Mouse (Mus musculus) C2C12 (cell line): Measurements from ENCODE around the gene Crtap. TPM values are rescaled to one million over a fixed set of nuclear protein-coding genes. Genes with fewer than 3 reads are reported as not detected.

Source experiments
- H3K27me3 ChIP-seq: one replicate; pipeline ENCODE4 v1.6.1; 2011; ENCODE audit not compliant: control insufficient read depth, insufficient read depth, insufficient read length
- H3K36me3 ChIP-seq: one replicate; pipeline ENCODE4 v1.6.1; 2011; ENCODE audit not compliant: control insufficient read depth, insufficient read depth
- H3K4me3 ChIP-seq: one replicate; pipeline ENCODE4 v1.5.1; 2011; ENCODE audit warnings: mild to moderate bottlenecking, control low read depth; ENCODE audit not compliant: poor library complexity, insufficient read depth, severe bottlenecking
- H3K79me2 ChIP-seq: one replicate; pipeline ENCODE4 v1.6.1; 2011; ENCODE audit not compliant: control insufficient read depth, insufficient read depth
- H3K79me3 ChIP-seq: one replicate; pipeline ENCODE4 v1.6.1; 2011; ENCODE audit warnings: low read depth, control low read depth
- H3ac ChIP-seq: one replicate; pipeline ENCODE3; 2011; ENCODE audit warnings: low read depth; ENCODE audit not compliant: control insufficient read depth, insufficient read length
- CEBPB ChIP-seq: IDR thresholded peaks from one replicate; pipeline ENCODE4 v1.6.1; 2011; ENCODE audit warnings: low read depth, mild to moderate bottlenecking, control low read depth, moderate library complexity
- CTCF ChIP-seq: IDR thresholded peaks from one replicate; pipeline ENCODE4 v1.5.1; 2011; ENCODE audit not compliant: control insufficient read depth, insufficient read depth, insufficient read length
- FOSL1 ChIP-seq: IDR thresholded peaks from one replicate; pipeline ENCODE4 v1.8.0; 2011; ENCODE audit warnings: mild to moderate bottlenecking, low read length; ENCODE audit not compliant: poor library complexity, insufficient read depth, severe bottlenecking
- MAX ChIP-seq: IDR thresholded peaks from one replicate; pipeline ENCODE4 v1.6.1; 2011; ENCODE audit warnings: mild to moderate bottlenecking, control low read depth
- MYOD1 ChIP-seq: IDR thresholded peaks from one replicate; pipeline ENCODE4 v1.6.1; 2011; ENCODE audit warnings: low read depth; ENCODE audit not compliant: control insufficient read depth, insufficient read length
- MYOG ChIP-seq: IDR thresholded peaks from one replicate; pipeline ENCODE4 v1.6.1; 2011; ENCODE audit not compliant: control insufficient read depth, insufficient read length; ENCODE audit errors: extremely low read depth
- USF1 ChIP-seq: IDR thresholded peaks from one replicate; pipeline ENCODE4 v1.6.1; 2011; ENCODE audit warnings: low read depth, mild to moderate bottlenecking, control low read depth, moderate library complexity
- polyA plus RNA-seq: library from polyadenylated mRNA; unstranded; fragments of >200 nt; fragmentation: generic; extraction: Trizol; gene quantifications from one replicate; pipeline ENCODE4 v1.2.1, GENCODE M21; 2012; ENCODE audit warnings: missing spikeins

The Crtap gene
- polyA plus RNA-seq, 1 experiment: 116 TPM

- H3K36me3 ChIP-seq: no peaks in the 10 kb centered on the region
- TF ChIP-seq CEBPB (no peak), MAX (no peak), USF1 (no peak), CTCF (no peak), MYOD1 (no peak), MYOG (no peak), FOSL1 (no peak)
Observed at GRCm38 (mm10) chr9:114390749-114391075, 237 bp upstream of the Crtap start.

GRCm38 (mm10) chr9:114389371-114389904 lies 1.0 kb downstream of the Crtap start:
- Histone ChIP-seq H3K4me3 (peak overlapping the region; percentile 55), H3K27me3 (no peaks in the 10 kb centered on the region), H3K79me3 (peaks cover 11% of the 10 kb centered on the region), H3K36me3 (no peaks in the 10 kb centered on the region), H3K79me2 (peaks cover 24% of the 10 kb centered on the region), H3ac (no peak overlapping the region)
- TF ChIP-seq USF1 (no peak), MYOD1 (no peak), CTCF (no peak), MAX (no peak), MYOG (no peak), CEBPB (no peak), FOSL1 (no peak)

More at GRCm38 (mm10) chr9:114390749-114391075, 237 bp upstream of the Crtap start:
- Histone ChIP-seq H3K27me3 (no peaks in the 10 kb centered on the region), H3K79me2 (peaks cover 24% of the 10 kb centered on the region), H3K79me3 (peaks cover 11% of the 10 kb centered on the region), H3K4me3 (peak overlapping the region; percentile 55), H3ac (no peak overlapping the region)

GRCm38 (mm10) chr9:114388701-114389370 lies 1.6 kb downstream of the Crtap start:
- Histone ChIP-seq H3K79me3 (peaks cover 11% of the 10 kb centered on the region), H3K4me3 (no peak overlapping the region), H3K36me3 (peaks cover 2% of the 10 kb centered on the region), H3ac (no peak overlapping the region), H3K79me2 (peaks cover 24% of the 10 kb centered on the region), H3K27me3 (no peaks in the 10 kb centered on the region)
- no peak for TF ChIP-seq USF1
- TF ChIP-seq CTCF: no peak
- TF ChIP-seq FOSL1: no peak
- no peak for TF ChIP-seq MYOG
- no peak for TF ChIP-seq MYOD1
- no peak for TF ChIP-seq CEBPB
- no peak for TF ChIP-seq MAX

GRCm38 (mm10) chr9:114388288-114388687 lies 2.2 kb downstream of the Crtap start:
- no peaks in the 10 kb centered on the region for H3K27me3 ChIP-seq
- H3K4me3 ChIP-seq: no peak overlapping the region
- TF ChIP-seq CTCF (no peak), MYOD1 (no peak), USF1 (no peak), CEBPB (no peak), FOSL1 (no peak), MYOG (no peak), MAX (no peak)
- peaks cover 4% of the 10 kb centered on the region for H3K36me3 ChIP-seq
- H3ac ChIP-seq: no peak overlapping the region
- peaks cover 11% of the 10 kb centered on the region for H3K79me3 ChIP-seq
- peaks cover 24% of the 10 kb centered on the region for H3K79me2 ChIP-seq

GRCm38 (mm10) chr9:114387086-114387485 lies 3.4 kb downstream of the Crtap start:
- peaks cover 4% of the 10 kb centered on the region for H3K36me3 ChIP-seq
- H3K4me3 ChIP-seq: no peak overlapping the region
- no peaks in the 10 kb centered on the region for H3K27me3 ChIP-seq
- H3K79me2 ChIP-seq: peaks cover 24% of the 10 kb centered on the region
- TF ChIP-seq CEBPB (no peak), MYOD1 (no peak), USF1 (no peak), CTCF (no peak), FOSL1 (no peak), MYOG (no peak), MAX (no peak)
- no peak overlapping the region for H3ac ChIP-seq
- peaks cover 11% of the 10 kb centered on the region for H3K79me3 ChIP-seq

GRCm38 (mm10) chr9:114385160-114385559 lies 5.3 kb downstream of the Crtap start:
- Histone ChIP-seq H3K36me3 (peaks cover 10% of the 10 kb centered on the region), H3K27me3 (no peaks in the 10 kb centered on the region), H3ac (no peak overlapping the region), H3K79me3 (peaks cover 11% of the 10 kb centered on the region), H3K79me2 (peaks cover 24% of the 10 kb centered on the region), H3K4me3 (no peak overlapping the region)
- TF ChIP-seq MYOG (no peak), CEBPB (no peak), MAX (no peak), FOSL1 (no peak), USF1 (no peak), MYOD1 (no peak)
